Mouse (Mus musculus) urinary bladder, postnatal 10 days (tissue): ENCODE data around the gene Ptbp1.
A peak's percentile ranks its signal among the peaks of the same experiment; 100 is the strongest.

ENCODE experiments used
- DNase-seq: peaks from one replicate; pipeline ENCODE4 v3.0.0; 2022; ENCODE audit warnings: low spot score

Gene Ptbp1

DNA sequence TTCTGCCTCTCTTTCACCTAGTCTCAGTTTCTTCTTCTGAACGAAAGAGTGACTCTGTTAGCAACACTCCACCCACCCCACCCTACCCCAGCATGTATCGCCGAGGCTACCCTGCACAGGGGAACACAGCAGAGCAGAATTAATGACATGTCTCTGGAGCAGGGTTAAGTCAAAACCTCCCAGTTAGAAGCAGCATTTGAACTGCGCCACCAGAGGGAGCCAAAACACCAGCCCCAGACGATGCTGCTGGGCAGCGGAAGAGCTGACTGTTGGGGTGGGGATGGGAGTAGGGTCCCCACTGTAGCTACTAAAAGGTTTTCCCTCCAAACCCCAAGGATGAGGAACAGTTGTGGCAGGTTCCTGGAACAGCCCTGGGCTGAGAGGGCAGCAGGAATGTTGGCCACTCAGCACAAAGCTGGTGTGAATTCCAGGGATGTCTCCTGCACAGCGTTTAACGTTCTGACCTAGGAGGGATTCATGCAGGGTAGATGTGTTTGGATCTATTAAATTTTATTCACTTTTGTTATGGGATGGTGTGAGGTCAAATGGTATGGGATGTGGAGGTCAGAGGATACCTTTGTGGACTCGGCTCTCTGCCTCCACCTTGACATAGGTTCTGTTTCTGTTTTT, 19.3 kb upstream of the Ptbp1 start:
- DNase-seq = no peak

DNA sequence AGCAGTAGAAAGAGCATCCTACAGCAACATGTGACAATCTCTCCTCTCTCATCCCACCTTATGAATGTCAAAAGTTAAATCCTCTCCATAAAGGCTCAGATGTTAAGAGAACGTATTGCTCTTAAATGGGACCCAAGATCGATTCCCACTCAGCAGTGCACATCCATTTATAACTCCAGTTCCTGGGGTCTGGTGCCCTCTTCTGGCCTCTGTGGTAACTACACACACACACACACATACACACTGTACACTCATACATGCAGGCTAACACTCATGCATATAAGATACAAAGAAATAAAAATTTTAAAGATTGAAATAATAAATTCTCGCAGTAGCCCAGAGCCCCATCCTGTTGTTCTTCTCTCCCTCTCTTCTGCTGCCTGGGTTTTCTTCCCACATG, 17.3 kb upstream of the Ptbp1 start:
- no peak for DNase-seq

DNA sequence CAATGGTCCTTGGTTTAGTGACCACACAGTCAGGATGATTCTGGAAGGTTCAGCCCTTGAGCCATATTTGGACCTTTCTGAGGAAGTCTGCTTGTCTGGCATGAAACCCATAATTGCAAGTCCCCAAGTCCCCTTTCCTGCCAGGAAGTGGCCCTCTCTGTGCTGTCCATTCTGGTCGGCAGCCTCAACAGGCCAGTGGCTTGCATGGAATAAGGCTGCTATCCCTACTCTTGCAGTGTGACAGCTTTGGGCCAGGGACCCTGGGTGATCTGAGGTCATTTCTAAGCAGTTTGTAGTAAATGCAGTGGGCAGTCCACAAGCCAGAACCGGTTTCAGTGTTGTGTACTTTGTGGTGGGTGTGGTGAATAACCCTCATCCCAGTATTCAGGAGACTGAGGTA, 16.1 kb upstream of the Ptbp1 start:
- no peak for DNase-seq

GRCm38 (mm10) chr10:79840091-79840490, 14.1 kb upstream of the Ptbp1 start:
- DNase-seq = no peak

GRCm38 (mm10) chr10:79840644-79841551, 13.3 kb upstream of the Ptbp1 start:
- no peak for DNase-seq

- DNase-seq = no peak
Measured at GRCm38 (mm10) chr10:79842322-79842721, 11.9 kb upstream of the Ptbp1 start.

- no peak for DNase-seq
Measured at GRCm38 (mm10) chr10:79843476-79843875, 10.8 kb upstream of the Ptbp1 start.

GRCm38 (mm10) chr10:79846553-79846952, 7.7 kb upstream of the Ptbp1 start:
- DNase-seq = no peak

DNA sequence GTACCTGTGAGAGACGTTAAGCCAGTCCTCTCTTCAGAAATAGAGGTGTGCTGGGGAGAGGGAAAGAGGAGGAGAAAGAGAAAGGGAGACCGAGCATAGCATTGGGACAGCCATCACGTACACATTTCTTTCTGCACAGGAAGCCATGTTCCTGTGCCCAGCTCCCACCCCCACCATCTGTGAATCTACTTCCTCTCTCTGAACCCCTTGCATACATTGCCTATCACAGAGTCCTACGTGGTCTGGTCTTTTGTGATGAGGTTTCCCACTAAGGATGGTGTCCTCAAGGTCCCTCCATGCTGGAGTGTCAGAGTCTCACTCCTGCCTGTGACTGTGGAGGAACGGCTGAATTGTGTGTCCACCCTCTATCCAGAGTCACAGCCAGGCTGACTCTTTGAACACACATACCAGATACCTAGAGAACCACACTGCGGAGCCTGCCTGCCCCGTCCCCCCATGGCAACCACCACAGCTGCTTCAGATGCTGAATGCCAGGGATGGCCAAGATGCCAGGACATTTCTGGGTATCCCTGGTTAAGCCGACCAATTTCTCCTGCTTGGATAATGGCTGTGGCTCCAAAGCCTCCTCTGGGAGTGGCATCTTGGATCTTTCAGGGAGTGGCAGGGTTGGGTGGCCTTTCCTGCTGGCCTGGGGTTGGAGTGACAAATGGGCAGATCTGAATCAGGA, 4.1 kb upstream of the Ptbp1 start:
- DNase-seq = no peak

DNA sequence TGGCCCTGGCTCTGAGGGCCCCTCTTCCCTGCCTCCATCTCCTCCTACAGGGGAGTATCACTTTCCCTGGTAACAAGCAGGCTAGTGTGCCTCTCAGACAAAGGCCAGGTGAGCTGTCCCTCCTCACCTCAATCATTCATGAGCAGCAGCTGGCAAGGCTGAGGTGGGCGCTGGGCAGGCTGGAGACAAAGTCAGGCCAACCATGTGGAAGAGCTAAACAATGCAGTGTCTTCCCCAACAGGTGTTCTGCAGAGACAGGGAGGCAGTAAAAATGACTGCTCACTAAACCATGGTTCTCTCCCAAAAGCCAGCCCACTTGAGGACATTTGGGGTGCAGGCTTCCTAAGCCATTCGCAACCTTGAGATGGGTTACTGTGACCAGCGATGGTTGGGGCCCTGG, 2.6 kb upstream of the Ptbp1 start:
- DNase-seq = no peak

DNA sequence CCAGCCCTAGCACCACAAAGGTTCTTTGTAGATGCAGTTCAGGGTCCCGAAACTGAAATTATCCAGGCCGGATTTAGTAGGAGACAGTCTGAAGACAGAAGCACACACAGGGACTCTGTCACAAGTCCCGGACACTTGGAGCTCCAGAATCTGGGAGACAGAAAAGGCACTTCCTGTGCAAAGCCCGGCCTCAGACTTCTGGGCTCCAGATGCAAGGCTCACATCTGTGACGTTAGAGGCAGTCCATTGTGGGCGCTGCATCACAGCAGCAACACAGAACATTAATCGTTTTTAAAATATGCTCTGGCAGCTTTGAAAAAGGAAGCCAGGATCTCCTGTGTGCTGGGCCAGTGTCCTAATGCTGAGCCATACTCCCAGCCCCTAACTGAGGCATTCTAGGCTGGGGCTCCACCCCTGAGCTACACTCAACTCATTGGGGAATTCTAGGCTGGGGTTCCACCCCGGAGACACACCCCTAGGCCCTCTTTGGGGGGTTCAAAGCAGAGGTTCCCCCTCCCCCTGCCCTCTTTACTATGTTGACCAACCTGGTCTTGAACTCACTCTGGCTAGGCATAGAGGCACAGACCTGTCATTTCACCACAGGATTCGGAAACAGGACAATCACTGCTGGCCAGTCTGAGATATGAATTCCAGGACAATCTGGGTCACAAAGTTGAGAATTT, 2.0 kb upstream of the Ptbp1 start:
- no peak for DNase-seq

DNA sequence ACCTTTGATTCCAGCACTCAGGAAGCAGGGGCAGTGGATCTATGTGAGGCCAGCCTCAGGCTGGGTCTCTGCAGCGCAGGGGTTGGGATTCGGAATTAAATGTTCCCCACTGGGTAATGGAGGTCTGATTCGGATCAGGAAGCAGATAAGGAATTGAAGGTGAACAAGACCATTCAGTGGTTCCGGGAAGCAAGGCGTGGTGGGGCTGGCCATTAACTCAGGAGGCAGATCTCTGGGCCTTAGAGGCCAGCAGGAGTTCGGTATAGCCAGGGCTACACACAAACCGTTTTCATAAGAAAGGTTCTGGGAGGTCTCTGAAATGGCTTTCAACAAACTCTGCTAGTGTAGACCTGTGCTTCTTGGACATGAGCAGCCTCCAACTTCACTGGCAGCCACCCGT, 1.4 kb upstream of the Ptbp1 start:
- DNase-seq = no peak

DNA sequence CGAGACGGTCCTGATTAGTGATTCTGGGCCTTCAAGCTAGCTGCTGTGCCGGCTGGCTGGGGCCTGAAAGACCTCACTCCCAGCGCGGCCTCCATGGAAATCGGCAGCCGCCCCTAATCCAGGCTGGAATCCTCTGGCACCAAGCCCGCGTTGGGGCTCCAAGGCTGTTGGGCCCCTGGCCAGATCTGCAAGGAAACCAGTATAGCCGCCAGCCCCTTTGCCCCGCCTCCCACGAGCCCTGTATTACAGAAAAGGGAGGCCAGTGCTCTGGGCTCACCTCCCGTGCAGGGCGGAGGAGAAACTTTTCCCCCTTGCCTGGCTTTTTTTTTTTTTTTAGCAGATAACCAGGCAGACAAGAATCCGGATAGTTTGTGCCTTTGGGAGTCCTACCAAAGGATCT, 835 bp upstream of the Ptbp1 start:
- DNase-seq = peak; percentile 94

- DNase-seq = no peak
Measured at GRCm38 (mm10) chr10:79854801-79855541, 744 bp downstream of the Ptbp1 start.

DNA sequence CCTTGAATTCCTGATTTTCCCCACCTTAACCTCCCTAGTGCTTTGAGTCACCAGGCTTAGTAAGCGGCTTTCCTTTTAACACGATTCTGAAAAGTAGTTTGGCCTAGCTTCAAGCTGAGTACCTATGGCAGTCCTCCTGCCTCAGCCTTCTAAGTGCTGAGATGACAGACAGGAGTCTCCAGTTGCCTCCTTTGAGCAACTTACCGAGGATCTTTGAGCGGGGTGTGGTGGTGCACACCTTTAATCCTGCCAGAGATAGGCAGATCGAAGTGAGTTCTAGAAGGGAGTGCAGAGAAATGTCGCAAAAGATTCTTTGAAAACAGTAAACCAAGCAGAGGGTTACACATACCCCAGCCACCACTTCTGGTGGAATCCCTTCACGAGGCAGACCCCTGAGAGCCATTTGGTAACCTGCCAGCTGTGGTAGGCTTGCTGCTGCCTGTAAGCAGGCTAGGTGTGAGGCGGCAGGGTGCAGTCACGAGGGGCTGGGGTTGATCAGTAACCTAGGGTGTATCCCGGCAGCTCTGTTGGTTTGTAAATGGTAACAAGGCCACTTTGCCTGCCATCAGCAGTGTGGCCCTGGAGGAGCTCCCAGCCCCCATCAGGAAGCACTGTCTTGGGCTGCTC, 1.4 kb downstream of the Ptbp1 start:
- DNase-seq = no peak

GRCm38 (mm10) chr10:79856280-79856679, 2.1 kb downstream of the Ptbp1 start:
- DNase-seq = no peak

DNA sequence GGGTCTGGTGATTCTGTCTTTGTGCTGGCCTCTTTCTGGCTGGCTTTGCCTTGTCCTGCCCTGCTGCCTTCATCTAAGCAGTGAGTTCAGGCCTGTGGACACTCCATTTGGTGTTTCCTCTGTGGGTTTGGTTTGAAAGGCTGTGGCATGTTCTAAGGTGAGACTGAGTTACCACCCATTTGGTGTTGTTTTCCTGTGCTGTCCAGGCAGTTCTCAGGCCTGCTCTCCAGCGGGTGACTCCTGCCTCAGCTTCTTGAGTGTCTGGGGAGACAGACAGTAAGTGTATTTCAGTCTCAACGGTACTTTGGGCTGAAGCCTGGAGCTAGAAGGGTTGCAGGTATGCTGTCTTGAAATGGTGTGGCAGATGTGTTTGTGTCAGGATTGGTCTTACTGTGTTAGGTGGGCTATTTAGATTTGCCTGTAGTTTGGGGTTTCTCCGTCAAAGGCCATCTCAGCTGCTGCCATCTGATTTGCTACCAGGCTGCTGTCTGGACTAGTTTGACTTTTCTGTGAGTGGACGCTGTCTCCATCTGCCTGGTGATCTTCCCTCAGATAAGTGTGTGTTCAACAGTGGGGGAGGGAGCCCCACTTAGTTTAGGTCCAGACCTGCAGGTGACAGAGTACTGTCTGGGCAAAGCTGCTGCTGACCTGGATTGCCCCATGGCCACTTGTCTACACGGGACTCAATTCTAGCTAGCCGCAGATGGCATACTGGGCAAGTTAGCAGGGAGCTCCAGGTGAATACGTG, 2.7 kb downstream of the Ptbp1 start:
- no peak for DNase-seq

- no peak for DNase-seq
Measured at GRCm38 (mm10) chr10:79857452-79857811, 3.2 kb downstream of the Ptbp1 start.

- DNase-seq = no peak
Measured at GRCm38 (mm10) chr10:79857894-79858293, 3.7 kb downstream of the Ptbp1 start.

DNA sequence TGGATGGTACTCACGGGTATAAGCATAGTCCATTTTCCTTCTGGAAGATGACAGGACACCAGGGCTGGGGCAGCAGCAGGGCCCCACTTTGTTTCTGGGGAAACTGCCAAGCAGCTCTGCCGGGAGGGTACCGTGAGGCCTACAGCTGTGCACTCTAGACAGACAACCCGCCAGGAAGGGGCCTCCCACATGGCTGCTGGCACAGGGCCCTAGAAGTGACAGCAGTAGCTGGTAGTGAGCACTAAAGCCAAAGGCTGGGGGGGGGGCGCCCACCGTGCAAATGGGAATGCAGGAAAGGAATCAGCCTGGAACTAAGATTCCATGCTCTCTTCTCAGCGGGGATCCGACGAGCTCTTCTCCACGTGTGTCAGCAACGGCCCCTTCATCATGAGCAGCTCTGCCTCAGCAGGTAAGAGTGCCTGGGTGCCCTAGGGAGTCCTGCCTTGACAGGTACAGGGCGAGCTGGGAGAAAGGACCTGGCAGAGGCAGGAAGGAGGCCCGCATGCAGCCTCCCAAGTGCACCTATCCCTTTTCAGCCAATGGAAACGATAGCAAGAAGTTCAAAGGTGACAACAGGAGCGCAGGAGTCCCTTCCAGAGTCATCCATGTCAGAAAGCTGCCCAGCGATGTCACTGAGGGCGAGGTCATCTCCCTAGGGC, 4.3 kb downstream of the Ptbp1 start:
- no peak for DNase-seq
